Mouse (Mus musculus): Measurements from ENCODE around the gene Gm11172. TPM values are rescaled to one million over a fixed set of nuclear protein-coding genes. Genes with fewer than 3 reads are reported as not detected.

Gene Gm11172
- not detected for polyA plus RNA-seq (2017; shearing (Covaris generic))

GRCm38 (mm10) chr16:10812865-10813371 lies at the start of gene Gm11172:
TSS of gene Gm11172 (plus strand) at chr16:10812915.

DNA sequence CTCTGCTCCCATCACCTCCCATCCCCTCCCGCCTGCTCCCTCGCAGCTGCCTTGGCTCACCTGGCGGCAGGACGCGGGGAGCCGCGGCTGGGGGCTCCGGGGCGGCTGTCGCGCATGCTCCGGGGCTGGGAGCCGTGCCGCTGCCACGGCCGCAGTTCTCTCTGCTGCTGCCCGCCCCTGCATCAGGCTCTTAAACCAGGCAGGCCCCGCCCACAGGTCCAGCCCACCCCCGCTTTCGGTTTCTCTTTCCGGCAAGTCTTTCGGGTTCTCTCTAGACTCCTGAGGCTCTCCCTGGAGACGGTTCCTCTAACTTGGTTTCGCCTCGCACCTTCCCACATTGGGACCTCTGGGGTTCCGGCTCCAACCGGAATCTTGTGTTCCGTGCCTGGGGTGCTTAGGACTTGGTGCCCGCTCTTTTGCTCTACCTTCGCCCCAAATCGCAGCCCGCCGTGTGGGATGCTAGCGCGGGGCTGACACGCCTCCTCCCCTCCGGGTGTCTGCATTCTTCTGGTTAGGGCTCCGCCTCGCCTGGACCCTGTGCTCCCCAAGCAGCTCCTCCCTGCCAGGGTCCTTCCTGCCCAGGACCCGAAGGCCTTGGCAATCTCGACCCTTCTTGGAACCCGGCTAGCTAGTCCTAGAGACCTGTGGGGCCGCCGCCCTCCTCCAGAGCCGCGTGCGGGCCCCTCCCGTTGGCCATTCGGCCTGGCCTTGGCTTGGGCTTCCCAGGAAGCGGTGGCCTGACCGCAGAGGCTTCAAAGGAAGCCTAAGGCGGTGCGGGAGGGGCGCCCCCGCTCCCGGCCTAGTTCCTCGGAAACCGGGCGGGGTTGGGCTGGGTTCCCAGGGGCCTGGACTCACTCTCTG lies 27.1 kb upstream of the Gm11172 start, which contains the start of gene Socs1:
Gene Socs1, minus strand, starts transcription at position 166 of the 861 bp plus-strand sequence.

GRCm38 (mm10) chr16:10788271-10788670 lies 24.4 kb upstream of the Gm11172 start, which contains the start of gene Tnp2:
TSS of gene Tnp2 (minus strand) at chr16:10788660.

GRCm38 (mm10) chr16:10790702-10791101 lies 22.0 kb upstream of the Gm11172 start, which contains the start of gene Prm3:
TSS of gene Prm3 (minus strand) at chr16:10790914.

GRCm38 (mm10) chr16:10796034-10796433 lies 16.7 kb upstream of the Gm11172 start, which contains the start of gene Prm2:
TSS of gene Prm2 (minus strand) at chr16:10796134.

DNA sequence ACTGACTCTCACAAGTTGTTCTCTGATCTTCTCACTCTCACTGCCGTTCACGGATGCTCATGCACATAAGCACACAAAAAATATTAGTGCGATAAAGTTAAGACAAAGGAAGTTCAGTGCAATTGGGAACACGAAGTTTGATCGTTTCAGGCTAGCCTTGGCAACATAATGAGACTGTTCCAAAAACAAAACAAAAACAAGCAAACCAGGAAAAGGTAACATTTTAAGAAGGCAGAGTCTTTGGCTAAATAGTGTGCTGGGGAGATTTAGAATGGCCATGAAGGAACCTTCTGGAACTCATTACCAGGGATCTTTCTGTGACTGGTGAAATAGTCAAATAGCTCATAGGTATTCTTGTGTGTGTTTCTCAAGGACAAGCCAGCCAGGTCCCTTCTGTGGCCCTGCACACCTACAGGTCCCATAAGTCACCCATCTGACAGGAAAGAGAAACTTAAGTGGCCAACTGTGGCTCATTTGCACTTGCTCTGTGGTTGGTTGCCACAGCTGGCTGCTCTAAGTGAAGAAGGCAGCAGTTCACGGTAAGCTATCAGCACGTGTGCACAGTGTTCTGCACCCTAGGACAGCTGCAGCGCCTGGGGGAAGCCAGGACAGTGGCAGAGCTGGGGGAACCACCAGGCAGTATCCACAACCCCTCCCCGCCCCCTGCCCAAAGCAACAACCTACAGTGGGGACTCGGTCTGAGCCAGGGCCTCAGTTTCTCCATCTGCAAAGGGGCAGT lies 6.8 kb upstream of the Gm11172 start, which contains the start of gene Prm1:
Gene Prm1, minus strand, starts transcription at position 51 of the 739 bp plus-strand sequence.

DNA sequence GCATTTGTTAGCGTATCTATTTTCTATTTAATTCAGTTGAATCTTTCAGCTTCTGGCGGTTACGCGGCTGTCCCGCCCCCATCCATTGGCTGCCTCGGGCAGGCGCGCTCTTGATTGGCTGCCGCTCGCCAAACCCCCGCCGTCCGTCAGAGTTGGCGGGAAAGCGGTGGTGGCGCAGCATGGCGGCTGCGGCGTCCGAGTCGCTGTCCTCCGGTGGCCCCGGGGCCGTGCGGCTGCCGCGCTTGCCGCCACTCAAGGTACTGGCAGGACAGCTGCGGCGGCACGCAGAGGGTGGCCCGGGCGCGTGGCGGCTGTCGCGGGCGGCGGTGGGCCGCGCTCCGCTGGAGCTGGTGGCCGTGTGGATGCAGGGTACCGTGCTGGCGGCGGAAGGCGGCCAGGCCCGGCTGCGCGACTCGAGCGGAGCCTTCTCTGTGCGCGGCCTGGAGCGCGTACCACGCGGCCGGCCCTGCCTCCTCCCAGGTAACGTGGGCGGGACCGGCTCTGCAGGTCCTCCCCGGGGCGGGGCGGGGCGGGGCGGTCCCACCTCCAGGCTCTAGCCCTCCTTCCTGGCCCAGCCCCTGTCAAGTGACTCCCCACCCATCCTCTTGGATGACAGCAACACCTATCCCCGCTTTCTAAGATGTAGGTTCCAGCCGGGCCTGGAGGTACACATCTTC lies 22.3 kb downstream of the Gm11172 start, which contains the start of gene Rmi2:
Gene Rmi2, plus strand, starts transcription at position 149 of the 677 bp plus-strand sequence.

Other genes with a start within 250 kb of the Gm11172 start
- 12.4 TPM for gene Socs1, start 27.4 kb upstream of the Gm11172 start, polyA plus RNA-seq (2017; shearing (Covaris generic))
- gene Tnp2, start 24.3 kb upstream of the Gm11172 start, polyA plus RNA-seq (2017; shearing (Covaris generic)) = 4.9 TPM
- gene Prm3, start 22.0 kb upstream of the Gm11172 start, polyA plus RNA-seq (2017; shearing (Covaris generic)) = not detected
- gene Prm2, start 16.8 kb upstream of the Gm11172 start, polyA plus RNA-seq (2017; shearing (Covaris generic)) = 0.46 TPM
- 2.9 TPM for gene Prm1, start 7.1 kb upstream of the Gm11172 start, polyA plus RNA-seq (2017; shearing (Covaris generic))
- gene Rmi2, start 22.1 kb downstream of the Gm11172 start, polyA plus RNA-seq (2017; shearing (Covaris generic)) = 0.46 TPM
- 1.2 TPM for gene Snn, start 248.0 kb downstream of the Gm11172 start, polyA plus RNA-seq (2017; shearing (Covaris generic))

Data from activated CD4-positive, CD25-positive, alpha-beta regulatory T cell, adult 9 weeks (primary cell).